Mouse (Mus musculus) kidney, postnatal 10 days (tissue): ENCODE measurements around the gene Krt12.

ENCODE experiments used
- DNase-seq: peaks from one replicate; pipeline ENCODE4 v3.0.0; 2021; ENCODE audit warnings: mixed read lengths

Krt12 gene

GRCm38 (mm10) chr11:99422159-99422558 lies at the start of gene Krt12:
Krt12 (minus strand) TSS chr11:99422259.
- DNase-seq, result no peak

GRCm38 (mm10) chr11:99469228-99469627 lies 47.2 kb upstream of the Krt12 start:
- no peak for DNase-seq

GRCm38 (mm10) chr11:99468566-99468965 lies 46.5 kb upstream of the Krt12 start:
- no peak for DNase-seq

GRCm38 (mm10) chr11:99466316-99466715 lies 44.3 kb upstream of the Krt12 start:
- no peak for DNase-seq

- DNase-seq, result peak; percentile 91
Observed at GRCm38 (mm10) chr11:99464836-99465235, 42.8 kb upstream of the Krt12 start.

GRCm38 (mm10) chr11:99463155-99463554 lies 41.1 kb upstream of the Krt12 start:
- peak; percentile 84 for DNase-seq

GRCm38 (mm10) chr11:99461736-99462135 lies 39.7 kb upstream of the Krt12 start:
- peak; percentile 71 for DNase-seq

- DNase-seq, result no peak
Observed at GRCm38 (mm10) chr11:99458887-99459286, 36.8 kb upstream of the Krt12 start.

- peak; percentile 27 for DNase-seq
Observed at GRCm38 (mm10) chr11:99454759-99455158, 32.7 kb upstream of the Krt12 start.

- no peak for DNase-seq
Observed at GRCm38 (mm10) chr11:99454044-99454443, 32.0 kb upstream of the Krt12 start.

GRCm38 (mm10) chr11:99448769-99449168 lies 26.7 kb upstream of the Krt12 start:
- DNase-seq, result no peak

- no peak for DNase-seq
Observed at GRCm38 (mm10) chr11:99441220-99441619, 19.2 kb upstream of the Krt12 start.

GRCm38 (mm10) chr11:99439465-99439864 lies 17.4 kb upstream of the Krt12 start:
- DNase-seq, result no peak

- no peak for DNase-seq
Observed at GRCm38 (mm10) chr11:99437972-99438371, 15.9 kb upstream of the Krt12 start, which contains the start of gene Krt20. Krt20 (minus strand) TSS chr11:99438150.

- DNase-seq, result no peak
Observed at GRCm38 (mm10) chr11:99436625-99437024, 14.6 kb upstream of the Krt12 start.

GRCm38 (mm10) chr11:99430670-99431069 lies 8.6 kb upstream of the Krt12 start:
- DNase-seq, result peak; percentile 50

- DNase-seq, result no peak
Observed at GRCm38 (mm10) chr11:99420586-99420985, 1.5 kb downstream of the Krt12 start.

GRCm38 (mm10) chr11:99417819-99418218 lies 4.2 kb downstream of the Krt12 start:
- no peak for DNase-seq

GRCm38 (mm10) chr11:99416902-99417301 lies 5.2 kb downstream of the Krt12 start:
- DNase-seq, result no peak

GRCm38 (mm10) chr11:99414463-99415147 lies 7.5 kb downstream of the Krt12 start:
- no peak for DNase-seq

- DNase-seq, result peak; percentile 72
Observed at GRCm38 (mm10) chr11:99413247-99413646, 8.8 kb downstream of the Krt12 start.

GRCm38 (mm10) chr11:99406186-99406585 lies 15.9 kb downstream of the Krt12 start:
- DNase-seq, result no peak

GRCm38 (mm10) chr11:99399956-99400549 lies 22.0 kb downstream of the Krt12 start:
- no peak for DNase-seq

- DNase-seq, result no peak
Observed at GRCm38 (mm10) chr11:99398832-99399231, 23.2 kb downstream of the Krt12 start.

GRCm38 (mm10) chr11:99398084-99398483 lies 24.0 kb downstream of the Krt12 start:
- no peak for DNase-seq
